ENCODE assay signal across 18 mouse cellular contexts in the genomic region with DNA sequence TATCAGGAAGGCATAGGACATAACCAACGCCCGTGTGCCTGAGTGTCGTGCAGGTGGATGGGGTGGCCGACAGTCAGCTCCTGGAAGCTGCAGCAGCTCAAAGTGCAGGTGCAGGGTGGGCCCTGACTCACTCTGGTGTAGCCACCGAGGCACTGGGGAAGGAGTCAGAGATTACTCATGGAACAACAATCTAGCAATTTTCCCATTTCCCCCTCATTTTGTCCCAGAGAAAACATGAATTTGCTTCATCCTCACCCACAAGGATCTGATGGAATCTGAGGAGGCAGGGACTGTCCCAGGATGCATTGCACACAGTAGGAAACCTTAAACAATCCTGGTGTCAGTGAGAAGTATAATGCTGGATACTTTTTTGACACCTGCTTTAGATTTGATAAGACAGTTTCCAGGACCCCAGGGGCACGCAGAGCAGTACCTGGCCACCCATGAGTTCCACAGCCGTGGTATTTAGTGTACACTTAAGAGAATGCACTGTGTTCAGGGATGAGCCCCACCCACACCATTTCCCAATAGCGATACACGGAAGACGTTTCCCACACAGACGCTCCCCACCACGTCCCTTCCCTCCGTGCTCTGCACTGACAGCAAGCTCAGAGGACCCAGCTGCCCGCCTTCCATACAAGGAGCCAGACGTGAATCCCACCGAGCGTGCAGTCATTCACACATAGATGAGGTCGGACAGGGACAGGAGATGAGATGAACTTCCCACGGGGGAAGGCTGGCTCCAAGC. TPM values are rescaled to one million over a fixed set of nuclear protein-coding genes. Genes with fewer than 3 reads are reported as not detected.
"Had no signal": no experiment of that assay in that cellular context is flagged by ENCODE, and none has a peak within 500 bp of the region (broad histone marks: within the 10 kb centered on the region; RNA-seq: fewer than 3 reads in every experiment).

No protein-coding gene starts in this region.

- DNase-seq: kidney, adult 11 months; kidney, postnatal 14 days; layer of hippocampus, postnatal 36 days; left cerebral cortex, postnatal 4 days; lung, adult 18-20 months; retina, postnatal 1 day; right cerebral cortex, postnatal 4 days; spleen, adult 18-20 months; thymus, postnatal 36 days had no signal

- H3K36me3 ChIP-seq: kidney, embryonic 15.5 days; limb, embryonic 13.5 days; midbrain, embryonic 13.5 days; neural tube, embryonic 15.5 days; stomach, embryonic 15.5 days had no signal

- H3K4me3 ChIP-seq: kidney, embryonic 15.5 days; limb, embryonic 13.5 days; midbrain, embryonic 13.5 days; myocyte; neural tube, embryonic 15.5 days; stomach, embryonic 15.5 days had no signal

- H3K4me1 ChIP-seq: limb, embryonic 13.5 days; midbrain, embryonic 13.5 days; stomach, embryonic 15.5 days had no signal

- H3K27ac ChIP-seq: kidney, embryonic 15.5 days; limb, embryonic 13.5 days; liver, embryonic 14.5 days; midbrain, embryonic 13.5 days; neural tube, embryonic 15.5 days; stomach, embryonic 15.5 days had no signal

- H3K9me3 ChIP-seq: kidney, embryonic 15.5 days; limb, embryonic 13.5 days; midbrain, embryonic 13.5 days; neural tube, embryonic 15.5 days; stomach, embryonic 15.5 days had no signal

- H3K27me3 ChIP-seq: kidney, embryonic 15.5 days; limb, embryonic 13.5 days; midbrain, embryonic 13.5 days; neural tube, embryonic 15.5 days; stomach, embryonic 15.5 days had no signal

- H3K4me2 ChIP-seq: kidney, embryonic 15.5 days; limb, embryonic 13.5 days; midbrain, embryonic 13.5 days; neural tube, embryonic 15.5 days; stomach, embryonic 15.5 days had no signal

- H3K9ac ChIP-seq: kidney, embryonic 15.5 days; limb, embryonic 13.5 days; liver, embryonic 14.5 days; midbrain, embryonic 13.5 days; neural tube, embryonic 15.5 days; stomach, embryonic 15.5 days had no signal

- ATAC-seq: midbrain, embryonic 13.5 days had no signal

RNA-seq across cellular contexts. Expression of a gene that starts 26.8 kb away (rescaled TPM):
- total RNA-seq: liver, adult 2 months; megakaryocyte-erythroid progenitor cell, adult 5-6 weeks had no signal
- polyA plus RNA-seq: liver, adult 2 months had no signal
